Mouse (Mus musculus) CH12F3 (cell line): Measurements from ENCODE around the gene Smg6.

Experiments
- in situ Hi-C: fragments of 300-500 bp; cut with MboI; formaldehyde crosslinking; loops from 2 replicates; pipeline ENCODE4 v1.14.3; 2020; ENCODE audit warnings: low sequenced_read_pairs

Smg6 gene

GRCm38 (mm10) chr11:74925577-74926387 is at the start of gene Smg6, which contains the start of gene Srr:
Gene Smg6 (plus strand): TSS chr11:74925823.
Gene Srr (minus strand): TSS chr11:74925948.
- in situ Hi-C loops: no loop called here

DNA sequence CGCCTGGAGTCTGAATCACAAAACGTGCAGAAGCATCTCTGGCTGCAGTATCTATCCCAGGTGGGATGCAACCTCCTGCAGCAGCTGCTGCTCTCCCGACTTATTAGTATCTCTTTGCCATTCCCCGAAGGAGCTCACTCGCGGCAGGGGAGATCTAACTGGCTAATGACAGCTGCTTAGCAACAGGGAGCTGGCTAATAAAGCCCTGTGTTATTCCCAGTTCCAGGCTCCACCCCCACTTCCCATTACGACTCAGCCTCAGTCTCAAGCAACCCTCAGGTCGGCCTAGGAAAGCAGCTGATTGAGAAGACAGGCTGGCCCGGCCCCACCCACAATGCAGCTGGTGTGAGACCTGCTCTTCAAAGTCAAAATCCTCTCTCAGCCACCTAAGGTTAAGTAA is 48.8 kb upstream of the Smg6 start:
- in situ Hi-C loops: no loop called here

- in situ Hi-C loops: no loop called here
Measured at GRCm38 (mm10) chr11:74880999-74881398, 44.6 kb upstream of the Smg6 start.

GRCm38 (mm10) chr11:74881979-74882378 is 43.6 kb upstream of the Smg6 start:
- in situ Hi-C loops: no loop called here

DNA sequence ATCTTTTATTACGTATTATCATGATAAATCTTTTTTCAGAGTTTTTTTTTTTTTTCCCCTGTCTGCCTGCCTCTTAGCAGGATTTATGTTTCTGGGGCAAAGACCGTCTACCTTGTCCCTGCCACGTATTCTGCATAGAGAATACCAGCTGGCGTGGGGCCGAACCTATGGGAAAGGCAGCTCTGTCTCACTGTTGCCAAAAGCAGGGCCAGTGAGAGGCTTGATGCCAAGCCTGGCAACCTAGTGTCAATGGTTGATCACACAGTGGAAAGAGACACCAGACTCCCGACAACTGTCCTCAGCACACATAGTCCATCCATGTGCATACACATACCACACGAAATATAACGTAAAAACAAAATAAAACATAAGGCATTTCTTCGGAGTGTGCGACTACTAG is 42.5 kb upstream of the Smg6 start:
- in situ Hi-C loops: no loop called here

- in situ Hi-C loops: no loop called here
Measured at GRCm38 (mm10) chr11:74894619-74895018, 31.0 kb upstream of the Smg6 start.

DNA sequence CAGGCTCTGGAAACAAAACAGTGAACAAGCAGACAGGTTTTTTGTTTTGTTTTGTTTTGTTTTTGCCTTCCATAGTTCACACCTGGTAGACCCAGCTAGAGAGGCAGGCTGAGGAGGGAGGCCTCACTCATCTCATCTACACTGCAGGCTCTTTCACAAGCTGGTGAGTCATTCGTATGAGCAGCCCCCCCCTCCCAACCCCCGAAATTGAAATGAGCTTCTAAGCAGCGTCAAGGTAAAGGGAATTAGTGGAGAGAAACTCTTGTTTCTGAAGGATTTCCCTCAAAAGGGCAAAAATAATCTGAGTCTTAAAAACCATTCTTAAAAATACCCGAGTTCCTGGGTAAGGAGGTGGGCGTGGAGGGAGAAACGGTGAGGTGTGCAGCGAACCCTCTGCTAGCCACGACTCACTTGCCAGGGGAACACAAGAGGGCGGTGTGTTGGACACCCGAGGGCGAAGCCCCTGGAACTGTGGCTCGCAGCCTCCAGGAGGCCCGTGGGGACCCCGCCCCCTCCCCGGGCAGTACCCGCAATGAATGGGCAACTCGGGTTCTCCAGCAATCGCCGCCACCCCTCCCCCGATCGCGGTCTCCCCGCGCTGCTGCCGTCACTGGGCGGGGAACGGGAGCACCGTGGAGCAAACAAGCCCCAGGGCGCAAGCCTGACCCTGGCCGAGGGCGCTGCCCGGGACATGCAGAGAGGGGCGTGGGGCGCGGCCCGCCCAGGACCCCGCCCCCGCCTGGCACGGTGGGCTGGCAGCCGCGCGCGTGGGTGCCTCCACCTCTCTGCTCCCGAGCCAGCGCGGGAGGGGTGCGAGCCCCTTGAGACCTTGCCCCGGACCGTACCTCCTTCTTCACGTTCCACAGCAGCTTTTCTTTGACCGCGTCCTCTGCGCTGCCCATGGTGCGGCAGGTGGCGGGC is 29.4 kb upstream of the Smg6 start:
- in situ Hi-C loops: no loop called here

DNA sequence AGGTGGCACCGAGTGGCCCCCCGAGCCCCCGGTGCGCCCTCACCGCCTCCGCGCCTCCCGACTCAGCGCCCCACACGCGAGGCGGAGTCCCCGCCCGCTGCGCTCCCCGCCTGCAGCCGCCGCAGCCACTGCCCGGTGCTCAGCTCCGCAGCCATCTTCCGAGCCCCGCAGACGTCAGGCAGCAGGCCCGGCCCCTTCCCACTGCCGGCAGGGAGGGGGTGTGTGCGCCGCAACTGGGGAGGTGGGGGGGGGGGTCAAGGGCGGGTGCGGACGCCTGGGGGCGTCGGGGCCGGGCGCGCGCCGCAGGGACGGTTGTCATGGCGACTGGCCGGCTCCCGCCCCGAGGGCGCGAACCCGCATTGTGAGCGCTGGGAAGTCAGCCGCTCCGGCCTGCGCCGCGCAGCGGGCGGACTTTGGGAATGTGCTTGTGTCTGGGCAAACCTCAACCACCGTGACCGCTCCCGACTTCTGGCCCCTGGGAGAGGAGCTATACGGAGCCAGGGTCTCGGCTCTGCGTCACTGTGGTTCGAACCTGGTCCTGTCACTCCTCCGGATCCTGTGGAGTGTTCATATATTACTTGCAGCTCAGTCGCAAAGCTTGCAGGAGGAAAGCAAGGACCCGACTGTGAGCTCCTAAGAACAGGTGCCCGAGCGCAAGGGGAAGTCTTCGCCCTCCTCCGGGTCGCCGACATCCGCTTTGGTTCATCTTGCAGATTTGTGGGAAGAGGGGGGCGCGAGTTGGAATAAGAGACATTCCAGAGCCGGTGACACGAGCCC is 28.5 kb upstream of the Smg6 start, which contains the start of gene Sgsm2:
TSS of gene Sgsm2 (minus strand) at position 160 of the 777 bp plus-strand sequence.
- in situ Hi-C loops: no loop called here

DNA sequence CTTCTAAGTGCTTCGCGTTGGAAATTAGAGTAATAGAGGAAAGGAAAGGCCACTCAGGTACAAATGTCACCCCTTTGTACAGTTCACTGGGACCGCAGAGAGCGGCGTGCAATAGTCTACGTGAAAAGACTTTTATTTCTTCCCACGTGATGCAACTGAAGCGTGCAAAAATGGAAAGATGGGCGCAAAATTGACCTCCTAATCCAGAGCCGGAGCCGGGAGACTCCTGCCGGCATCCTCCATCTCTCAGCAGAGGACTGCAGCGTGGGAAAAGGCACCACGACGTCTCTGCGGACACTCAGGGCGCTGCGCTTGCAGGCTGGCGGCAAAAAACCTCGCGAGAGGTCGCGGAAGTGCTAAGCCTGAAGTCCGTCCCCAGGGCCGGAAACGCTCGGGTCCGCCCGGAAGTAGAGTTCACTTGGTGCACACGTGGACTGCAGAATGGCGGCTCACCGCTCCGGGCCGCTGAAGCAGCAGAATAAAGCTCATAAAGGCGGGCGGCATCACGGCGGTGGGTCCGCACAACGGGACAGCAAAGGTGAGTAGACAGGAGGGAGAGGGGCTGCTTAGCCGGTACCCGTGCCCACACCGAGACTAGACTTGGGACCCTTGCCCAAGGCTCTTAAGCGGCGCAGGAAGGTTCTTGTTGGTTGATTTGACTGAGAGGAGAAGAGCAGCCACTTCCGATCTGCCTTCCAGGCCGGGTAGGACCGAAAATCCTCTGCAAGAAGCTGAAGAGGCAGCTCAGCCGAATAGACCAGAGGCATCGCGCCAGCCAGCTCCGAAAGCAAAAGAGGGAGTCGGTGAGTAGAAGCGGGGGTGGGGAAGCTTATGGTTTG is 27.7 kb upstream of the Smg6 start, which contains the start of gene Tsr1:
TSS of gene Tsr1 (plus strand) at position 394 of the 839 bp plus-strand sequence.
- in situ Hi-C loops: no loop called here

GRCm38 (mm10) chr11:74898517-74898827 is 27.2 kb upstream of the Smg6 start:
- in situ Hi-C loops: no loop called here

DNA sequence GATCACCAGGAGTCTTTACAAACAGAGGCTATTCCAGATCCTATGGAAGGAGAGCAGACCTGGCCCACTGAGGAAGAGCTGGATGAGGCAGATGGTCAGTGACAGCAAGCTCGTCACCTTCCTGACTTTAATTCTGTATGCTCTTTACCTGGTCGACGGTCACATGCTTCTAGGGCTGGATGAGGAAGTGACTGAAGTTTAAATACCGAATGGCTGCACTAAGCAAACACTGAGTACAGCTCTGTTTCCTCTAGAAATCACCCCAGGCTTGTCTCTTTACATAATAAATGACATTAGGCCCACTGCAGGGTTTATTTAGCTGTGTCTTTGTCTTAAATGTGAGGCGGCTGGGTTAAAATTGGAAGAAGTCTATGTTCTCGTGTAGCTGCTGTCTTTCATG is 24.1 kb upstream of the Smg6 start:
- in situ Hi-C loops: no loop called here

GRCm38 (mm10) chr11:74902416-74902815 is 23.2 kb upstream of the Smg6 start:
- in situ Hi-C loops: no loop called here

- in situ Hi-C loops: no loop called here
Measured at GRCm38 (mm10) chr11:74907850-74908249, 17.8 kb upstream of the Smg6 start.

GRCm38 (mm10) chr11:74908618-74909399 is 16.8 kb upstream of the Smg6 start:
- in situ Hi-C loops: no loop called here

- in situ Hi-C loops: no loop called here
Measured at GRCm38 (mm10) chr11:74909978-74910377, 15.6 kb upstream of the Smg6 start.

DNA sequence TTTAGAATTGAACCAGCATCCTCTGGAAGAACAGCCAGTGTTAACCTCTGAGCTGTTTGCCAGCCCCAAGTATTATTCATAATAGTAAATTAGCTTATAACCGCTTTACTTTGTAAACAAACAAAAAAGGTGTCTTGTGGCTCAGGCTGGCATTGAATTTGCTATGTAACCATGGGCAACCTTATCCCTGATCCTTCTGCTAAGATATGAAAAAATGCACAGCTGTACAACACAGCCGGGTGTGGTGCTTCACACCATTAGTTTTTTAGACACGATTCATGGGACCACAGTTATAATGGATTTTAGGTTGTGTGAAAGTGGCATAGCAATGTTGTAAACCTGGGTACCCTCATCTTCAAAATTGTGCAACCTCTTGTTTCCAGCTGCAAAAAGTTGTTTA is 13.1 kb upstream of the Smg6 start:
- in situ Hi-C loops: no loop called here

DNA sequence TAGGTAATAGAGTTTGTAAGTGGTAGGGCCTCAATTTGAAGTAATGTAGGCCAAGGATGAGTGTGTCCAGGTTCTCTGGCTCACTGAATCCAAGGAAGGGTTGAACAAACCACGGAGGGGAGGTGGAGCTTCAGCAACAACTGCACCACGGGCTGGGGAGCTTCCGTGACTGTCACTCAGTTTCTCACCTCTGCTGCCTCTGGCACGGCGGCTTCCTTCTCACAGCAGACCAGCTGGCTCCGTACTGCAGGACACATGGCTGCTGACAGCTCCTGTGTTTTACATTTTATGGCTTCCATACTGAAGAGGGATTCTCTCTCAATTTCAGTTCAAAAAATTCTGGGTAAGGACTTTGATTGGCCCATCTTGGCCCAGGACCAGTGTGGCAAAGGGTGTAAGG is 6.4 kb upstream of the Smg6 start:
- in situ Hi-C loops: no loop called here

- in situ Hi-C loops: no loop called here
Measured at GRCm38 (mm10) chr11:74924149-74924548, 1.5 kb upstream of the Smg6 start.

DNA sequence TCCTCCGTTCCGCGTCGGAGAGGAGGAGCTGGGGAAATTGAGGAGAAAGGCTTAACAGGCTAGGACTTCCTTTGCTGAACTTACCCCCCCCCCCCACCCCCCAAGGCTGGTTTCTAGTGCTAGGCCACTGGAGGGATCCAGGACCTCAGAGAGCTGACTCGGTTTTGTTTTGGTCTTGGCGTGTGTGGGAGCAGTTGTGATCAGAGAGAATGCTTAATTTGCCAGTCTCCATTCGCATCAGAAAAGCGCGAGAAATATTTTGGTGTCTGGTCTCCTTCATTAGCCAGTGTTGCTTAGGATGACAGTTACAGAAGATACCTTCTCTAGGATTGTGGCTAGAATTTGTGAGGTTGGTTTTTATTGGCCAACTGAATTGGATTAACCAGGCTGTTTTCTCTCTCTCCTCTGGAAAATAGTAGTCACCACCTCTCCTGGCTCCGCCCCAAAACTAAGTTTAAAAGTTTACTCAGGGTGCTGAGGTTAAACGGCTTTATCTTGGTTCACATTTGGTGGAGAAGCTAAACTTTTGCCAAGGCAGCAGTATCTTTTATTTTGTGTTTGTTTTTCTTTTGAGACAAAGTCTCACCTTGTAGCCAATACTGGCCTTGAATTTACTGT is 874 bp downstream of the Smg6 start:
- in situ Hi-C loops: no loop called here
